Mouse (Mus musculus) layer of hippocampus, adult 8-10 months (tissue): ENCODE measurements around the gene LTO1. TPM values are rescaled to one million over a fixed set of nuclear protein-coding genes. Genes with fewer than 3 reads are reported as not detected.
"Not testable (repeated sequence)": the region's sequence is repeated elsewhere in the genome, so short reads cannot be mapped to it uniquely, and the experiment has no call there.

ENCODE experiments used
- DNase-seq, 2 experiments: peaks; one replicate each; pipeline ENCODE4 v3.0.0; 2022; ENCODE audit warnings: low spot score in 2 of 2
- total RNA-seq, 4 experiments: library from RNA; stranded (reverse); gene quantifications; 2 replicates each; pipeline ENCODE4 v1.2.4; 2022

The LTO1 gene
- 10 to 100 TPM; 25.4 to 28.8 (median 26.5) TPM for total RNA-seq

GRCm38 (mm10) chr7:144914948-144915750 lies at the start of gene LTO1:
TSS of gene LTO1 (plus strand) at chr7:144915100.
- DNase-seq = peak; percentile 88 to 89

GRCm38 (mm10) chr7:144867161-144867560 lies 47.7 kb upstream of the LTO1 start:
- DNase-seq = no peak

GRCm38 (mm10) chr7:144867602-144868001 lies 47.3 kb upstream of the LTO1 start:
- no peak for DNase-seq

GRCm38 (mm10) chr7:144872420-144872819 lies 42.5 kb upstream of the LTO1 start:
- no peak for DNase-seq

GRCm38 (mm10) chr7:144873160-144873559 lies 41.7 kb upstream of the LTO1 start:
- no peak for DNase-seq

GRCm38 (mm10) chr7:144874226-144874625 lies 40.7 kb upstream of the LTO1 start:
- no peak for DNase-seq

GRCm38 (mm10) chr7:144878401-144878800 lies 36.5 kb upstream of the LTO1 start:
- DNase-seq = no peak

GRCm38 (mm10) chr7:144883106-144883505 lies 31.8 kb upstream of the LTO1 start:
- DNase-seq = no peak

GRCm38 (mm10) chr7:144887672-144888071 lies 27.2 kb upstream of the LTO1 start:
- no peak for DNase-seq

- no peak for DNase-seq
These were observed 26.2 kb upstream of the LTO1 start for GRCm38 (mm10) chr7:144888564-144889299.

GRCm38 (mm10) chr7:144890661-144891060 lies 24.2 kb upstream of the LTO1 start:
- DNase-seq = not testable (repeated sequence)

- no peak for DNase-seq
These were observed 23.0 kb upstream of the LTO1 start for GRCm38 (mm10) chr7:144891863-144892262.

GRCm38 (mm10) chr7:144892322-144892721 lies 22.6 kb upstream of the LTO1 start:
- no peak for DNase-seq

- no peak for DNase-seq
These were observed 20.7 kb upstream of the LTO1 start for GRCm38 (mm10) chr7:144894191-144894590.

GRCm38 (mm10) chr7:144894706-144895105 lies 20.2 kb upstream of the LTO1 start:
- no peak for DNase-seq

- DNase-seq = peak in 1 of 2 experiments; percentile 74
These were observed 19.4 kb upstream of the LTO1 start for GRCm38 (mm10) chr7:144895305-144896111.

- DNase-seq = no peak
These were observed 18.3 kb upstream of the LTO1 start, which contains the start of gene Fgf15 for GRCm38 (mm10) chr7:144896294-144897218. TSS of gene Fgf15 (plus strand) at chr7:144896531.

- DNase-seq = no peak
These were observed 16.4 kb upstream of the LTO1 start for GRCm38 (mm10) chr7:144898506-144898905.

- not testable (repeated sequence) for DNase-seq
These were observed 9.4 kb upstream of the LTO1 start for GRCm38 (mm10) chr7:144905514-144905913.

GRCm38 (mm10) chr7:144906708-144907397 lies 8.0 kb upstream of the LTO1 start:
- peak in 1 of 2 experiments; percentile 60 for DNase-seq
